Mouse (Mus musculus) thymus, postnatal 10 days (tissue): Measurements from ENCODE around the gene Npl.
A peak's percentile ranks its signal among the peaks of the same experiment; 100 is the strongest.
"Not testable (repeated sequence)": the region's sequence is repeated elsewhere in the genome, so short reads cannot be mapped to it uniquely, and the experiment has no call there.

Source experiments
- DNase-seq, 2 experiments: peaks; one replicate each; pipeline ENCODE4 v3.0.0; 2021; ENCODE audit warnings: low spot score in 2 of 2

Gene Npl

GRCm38 (mm10) chr1:153489132-153489531 is 60.7 kb downstream of the Npl start:
- peak; percentile 27 to 46 for DNase-seq

GRCm38 (mm10) chr1:153487500-153487879 is 62.4 kb downstream of the Npl start, which contains the start of gene Dhx9:
Gene Dhx9, minus strand, starts transcription at chr1:153487660.
- peak; percentile 96 to 100 for DNase-seq

GRCm38 (mm10) chr1:153486767-153487499 is 62.9 kb downstream of the Npl start:
- DNase-seq = peak in 1 of 2 experiments; percentile 51

- DNase-seq = not testable (repeated sequence)
These were observed 63.7 kb downstream of the Npl start for GRCm38 (mm10) chr1:153486120-153486519.

GRCm38 (mm10) chr1:153485201-153485796 is 64.5 kb downstream of the Npl start:
- DNase-seq = no peak

GRCm38 (mm10) chr1:153481025-153481412 is 68.8 kb downstream of the Npl start:
- DNase-seq = no peak

- peak; percentile 67 to 79 for DNase-seq
These were observed 69.3 kb downstream of the Npl start for GRCm38 (mm10) chr1:153480386-153481024.

- DNase-seq = no peak
These were observed 70.5 kb downstream of the Npl start for GRCm38 (mm10) chr1:153479296-153479695.

GRCm38 (mm10) chr1:153461796-153462195 is 88.0 kb downstream of the Npl start:
- DNase-seq = no peak

- DNase-seq = no peak
These were observed 93.7 kb downstream of the Npl start for GRCm38 (mm10) chr1:153456137-153456536.

GRCm38 (mm10) chr1:153453146-153453642 is 96.7 kb downstream of the Npl start:
- no peak for DNase-seq
